Mouse (Mus musculus): ENCODE measurements at regions not wholly inside any gene's neighbourhood (a gene's known extent, or its start where the extent isn't known, plus 50 kb on each side); places are given as distances from the start of the nearest gene placed in this dataset.
"Not testable (repeated sequence)": the region's sequence is repeated elsewhere in the genome, so short reads cannot be mapped to it uniquely, and the experiment has no call there.

DNA sequence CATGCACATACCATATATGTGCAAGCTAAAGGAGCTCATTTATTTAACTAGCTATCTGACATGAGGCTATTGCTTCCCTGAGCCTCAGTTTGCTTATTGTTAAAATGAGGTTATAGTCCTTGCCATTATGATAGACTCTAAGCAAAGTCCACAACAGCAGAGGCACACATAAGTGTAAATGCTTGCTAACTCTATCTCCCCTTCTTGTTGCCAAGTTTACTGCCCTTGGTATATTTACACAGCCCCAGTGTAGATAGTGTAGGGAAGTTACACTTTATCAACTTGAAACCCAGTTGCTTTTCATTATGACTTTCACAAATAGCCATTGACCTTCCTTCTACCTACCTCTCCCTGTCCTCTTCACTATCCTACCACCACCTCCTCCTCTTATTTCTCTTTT lies 782.6 kb upstream of the Agtr1b start:
- CTCF ChIA-PET, result no interaction called here

DNA sequence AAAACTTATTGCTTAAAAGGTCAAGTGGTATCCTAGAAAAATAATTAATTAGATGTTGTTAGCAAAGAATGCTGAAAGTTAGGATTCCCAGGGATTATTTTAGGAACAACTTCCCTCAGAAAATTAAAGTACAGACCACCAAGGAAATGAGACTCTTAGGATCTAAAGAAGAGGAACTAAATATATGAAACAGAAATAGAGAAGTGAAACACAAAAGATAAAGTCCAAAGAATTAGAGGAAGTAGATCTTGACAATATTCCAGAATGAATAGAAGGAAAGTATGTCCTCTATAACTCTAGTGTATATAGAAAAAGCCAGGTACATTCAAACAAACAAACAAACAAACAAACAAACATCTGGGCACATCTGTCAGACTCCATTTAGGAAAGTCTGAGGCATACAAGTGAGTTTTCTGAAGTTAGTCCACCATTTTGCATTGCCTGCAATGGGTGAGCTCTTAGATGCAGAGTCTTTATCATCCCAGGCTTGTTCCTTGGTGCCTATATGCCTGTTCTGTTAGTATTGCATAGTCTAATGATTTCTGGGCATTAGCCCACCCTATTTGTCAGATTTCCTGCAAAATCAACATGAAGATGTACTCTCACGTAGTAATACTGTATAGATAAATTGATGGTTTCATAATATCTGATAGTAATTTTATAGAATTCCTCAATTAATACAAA lies 762.0 kb upstream of the Agtr1b start:
- CTCF ChIA-PET, result no interaction called here

DNA sequence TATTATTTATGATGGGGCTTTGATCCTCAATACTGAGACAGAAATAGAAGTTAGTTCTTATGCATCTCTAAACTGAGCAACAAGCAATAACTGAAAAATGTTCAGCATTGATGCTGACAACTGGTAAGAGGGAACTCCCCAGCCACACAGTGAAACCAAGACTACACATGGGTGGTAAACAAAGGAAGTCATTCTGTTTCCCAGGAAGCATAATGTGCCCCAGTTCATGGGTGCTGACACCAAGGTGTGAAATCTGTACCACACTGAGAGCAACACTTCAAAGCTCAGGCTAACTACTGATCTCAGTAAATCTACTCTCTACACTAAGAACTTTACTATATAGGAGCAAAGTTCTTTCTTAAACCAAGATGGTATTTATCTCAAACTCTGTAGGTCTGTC lies 759.2 kb upstream of the Agtr1b start:
- CTCF ChIA-PET, result no interaction called here

DNA sequence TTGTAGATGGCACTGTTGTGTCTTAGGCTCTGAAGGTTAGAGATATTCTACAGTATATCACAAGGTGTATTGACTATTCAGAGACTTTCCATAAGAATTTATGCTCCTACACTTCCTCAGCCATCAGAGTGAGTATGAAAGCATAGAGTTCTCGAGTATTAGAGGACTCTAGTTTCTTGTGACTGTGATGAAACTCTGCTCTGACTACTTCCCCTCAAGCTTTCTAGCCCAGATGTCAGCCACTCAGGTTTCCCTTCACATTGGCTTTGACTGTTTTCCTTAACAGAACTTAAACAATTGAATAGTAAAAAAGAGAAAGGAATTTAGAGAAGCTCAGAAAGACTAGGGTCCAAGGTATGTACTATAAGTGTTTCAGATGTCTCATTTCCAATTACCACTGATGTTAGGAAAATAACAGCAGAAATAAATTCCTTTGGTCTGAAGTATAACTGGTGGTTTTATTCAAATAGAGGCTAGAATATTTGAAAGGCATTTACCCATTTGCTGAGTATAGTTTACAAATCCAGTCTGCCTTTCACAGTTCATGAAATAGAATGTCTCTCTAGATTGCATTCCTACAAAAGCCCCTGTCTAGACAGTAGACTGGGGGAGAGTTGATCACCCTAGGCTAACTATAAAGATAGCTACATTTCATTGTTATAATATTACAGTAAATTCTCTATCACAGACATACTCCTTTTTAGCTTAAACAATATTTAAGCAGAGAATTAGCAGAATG lies 751.4 kb upstream of the Agtr1b start:
- CTCF ChIA-PET, result no interaction called here

DNA sequence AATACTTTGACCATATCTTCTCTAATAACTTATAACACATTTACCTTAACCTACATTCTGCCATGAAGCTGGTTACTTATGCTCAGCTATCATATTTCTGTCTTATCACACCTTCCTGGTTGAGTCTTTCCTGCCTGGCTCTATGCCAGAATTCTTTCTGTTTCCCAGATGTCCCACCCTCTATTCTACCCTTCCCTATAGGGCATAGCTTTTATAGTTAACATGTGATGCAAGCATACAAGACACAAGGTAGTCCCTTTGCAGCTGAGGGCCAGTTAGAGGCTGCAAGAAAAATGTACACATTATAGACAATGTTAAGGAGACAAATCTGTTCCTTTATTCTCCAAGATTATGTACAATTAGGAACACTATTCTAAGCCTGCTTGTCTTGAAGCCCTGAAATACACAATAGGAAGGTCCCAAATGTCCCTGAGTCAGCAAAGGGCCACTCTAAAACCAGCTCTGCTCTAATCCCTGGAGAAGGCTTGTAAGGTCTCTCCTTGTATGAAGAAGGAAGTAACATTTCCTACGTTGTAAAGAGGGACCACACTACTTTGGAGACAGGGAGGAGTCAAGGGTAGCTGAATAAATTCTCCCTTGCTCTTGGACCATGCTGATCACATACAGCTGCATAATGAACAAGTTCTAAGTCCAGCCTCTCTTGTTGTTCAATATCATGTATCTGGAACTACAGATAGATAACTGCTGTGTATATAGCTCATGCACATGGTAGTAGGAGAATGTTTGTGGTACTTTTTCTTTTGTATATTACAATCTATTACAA lies 745.0 kb upstream of the Agtr1b start:
- CTCF ChIA-PET, result no interaction called here

DNA sequence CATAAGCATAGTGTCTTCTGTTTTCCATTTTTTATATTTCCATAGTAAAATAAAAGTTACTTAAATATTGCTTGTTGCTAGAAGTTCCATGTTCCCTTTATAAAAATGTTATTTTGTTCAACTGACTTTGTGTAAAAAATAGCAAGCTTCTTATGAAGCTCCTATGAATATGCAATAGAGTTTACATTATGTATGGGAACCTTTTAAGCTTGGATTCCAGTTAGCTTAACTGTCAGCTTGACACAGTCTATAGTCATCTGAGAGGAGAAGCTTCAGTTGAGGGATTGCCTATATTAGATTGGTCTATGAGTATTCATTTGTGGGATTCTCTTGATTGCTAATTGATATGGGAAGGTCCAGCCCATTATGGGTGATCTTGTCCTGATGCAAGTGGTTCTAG lies 723.2 kb upstream of the Agtr1b start:
- CTCF ChIA-PET, result no interaction called here

DNA sequence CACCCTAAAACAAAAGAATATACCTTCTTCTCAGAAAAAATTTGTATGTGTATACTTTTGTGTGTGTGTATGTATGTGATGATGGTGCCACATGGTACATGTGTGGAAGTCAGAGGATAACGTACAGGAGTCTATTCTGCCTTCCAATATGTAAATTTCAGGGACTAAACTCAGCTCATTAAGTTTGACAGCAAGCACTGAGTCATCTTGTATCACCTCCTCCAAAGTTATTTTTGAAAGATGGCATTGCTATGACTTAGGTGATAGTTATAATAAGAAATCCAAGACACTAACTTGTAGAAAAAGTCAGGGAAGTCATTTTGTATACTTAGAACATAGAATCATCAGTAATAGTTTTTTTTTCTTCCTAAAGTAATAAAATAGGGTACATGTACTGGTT lies 719.4 kb upstream of the Agtr1b start:
- CTCF ChIA-PET, result no interaction called here

DNA sequence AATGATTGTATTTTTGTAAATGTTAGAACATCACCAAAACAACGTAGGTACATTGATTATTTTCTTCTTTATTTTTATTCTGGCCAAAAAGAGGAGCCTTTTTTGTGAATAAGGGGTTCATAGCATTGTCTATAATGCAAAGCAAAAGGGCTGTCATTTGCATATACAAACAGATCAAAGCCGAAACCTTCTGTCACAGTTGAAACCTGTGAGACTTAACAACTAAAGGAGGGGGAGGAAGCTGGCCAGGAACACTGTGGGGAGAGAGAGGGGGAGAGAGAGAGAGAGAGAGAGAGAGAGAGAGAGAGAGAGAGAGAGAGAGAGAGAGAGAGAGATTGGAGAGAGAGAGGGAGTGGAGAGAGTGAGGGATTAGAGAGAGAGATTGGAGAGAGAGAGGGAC lies 710.6 kb upstream of the Agtr1b start:
- CTCF ChIA-PET, result no interaction called here

DNA sequence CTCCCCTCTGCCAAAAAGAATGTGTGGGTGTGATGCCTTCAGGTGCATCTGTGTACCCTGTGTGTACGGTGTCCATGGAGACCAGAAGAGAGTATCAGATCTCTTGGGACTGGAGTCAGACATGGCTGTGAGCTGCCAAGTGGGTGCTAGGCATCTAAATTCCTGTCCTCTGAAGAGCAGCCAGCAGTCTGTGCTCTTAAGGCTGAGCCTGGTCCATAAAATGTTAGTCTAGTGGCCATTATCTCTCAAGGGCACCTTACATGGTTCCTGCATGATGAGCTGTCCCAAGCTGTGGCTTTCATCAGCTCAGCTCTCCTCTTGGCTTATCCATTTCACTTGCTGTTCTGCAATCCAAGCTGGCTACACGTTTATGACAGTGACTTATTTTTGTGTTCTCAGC lies 686.4 kb upstream of the Agtr1b start:
- CTCF ChIA-PET, result not testable (repeated sequence)

DNA sequence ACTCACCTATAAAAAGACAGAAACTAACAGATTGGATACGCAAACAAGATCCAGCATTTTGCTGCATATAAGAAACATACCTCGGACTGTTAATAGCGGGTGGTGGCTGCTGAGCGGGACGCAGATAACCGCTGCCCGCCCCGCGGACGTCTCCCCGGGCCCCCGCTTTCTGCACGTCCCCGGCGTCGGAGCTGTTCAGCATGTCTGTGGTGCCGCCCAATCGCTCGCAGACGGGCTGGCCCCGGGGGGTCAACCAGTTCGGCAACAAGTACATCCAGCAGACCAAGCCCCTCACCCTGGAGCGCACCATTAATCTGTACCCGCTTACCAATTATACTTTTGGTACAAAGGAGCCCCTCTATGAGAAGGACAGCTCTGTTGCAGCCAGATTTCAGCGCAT lies 682.4 kb upstream of the Agtr1b start:
- CTCF ChIA-PET, result not testable (repeated sequence)

DNA sequence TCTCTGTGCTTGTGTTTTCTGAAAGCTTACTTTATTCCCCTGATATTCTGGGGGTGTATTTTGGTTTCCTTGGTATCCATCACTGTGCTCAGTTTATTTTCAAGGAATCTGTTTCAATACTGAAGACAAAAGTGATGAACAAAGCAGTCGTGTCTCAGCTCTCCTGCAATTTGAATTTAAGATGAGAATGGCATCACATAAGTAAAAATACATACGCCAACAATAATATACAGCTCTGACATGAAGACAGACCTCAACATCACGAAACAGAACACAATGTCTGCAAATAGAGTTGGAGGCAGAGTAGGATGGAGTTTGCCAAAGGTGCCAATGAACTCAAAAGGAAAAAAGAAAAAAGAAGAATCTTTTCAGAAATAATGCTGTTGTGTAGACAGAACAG lies 679.0 kb upstream of the Agtr1b start:
- CTCF ChIA-PET, result no interaction called here

DNA sequence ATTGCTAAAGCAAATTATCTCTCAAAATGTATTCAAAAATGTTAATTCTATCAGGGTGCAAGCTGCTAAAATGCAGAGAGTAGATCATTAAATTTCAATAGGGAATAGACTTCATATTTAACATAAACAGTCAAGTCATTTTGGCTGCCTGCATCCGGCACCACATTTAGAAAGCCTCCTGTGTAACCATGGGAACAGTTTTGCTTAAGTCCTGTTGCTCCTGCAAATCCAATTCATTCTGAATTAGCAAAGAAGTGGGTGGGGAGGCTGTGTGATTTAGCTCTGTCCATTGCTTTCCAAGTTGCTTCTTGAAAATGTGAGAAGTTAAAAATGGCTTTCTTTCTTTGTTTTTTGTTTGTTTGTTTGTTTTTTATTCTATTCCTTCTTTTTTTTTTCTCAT lies 658.9 kb upstream of the Agtr1b start:
- CTCF ChIA-PET, result interaction anchor here (0.7 kb wide), 1 partner anchor 452 kb away, joined by 9 read pairs; no protein-coding TSS in a partner anchor

DNA sequence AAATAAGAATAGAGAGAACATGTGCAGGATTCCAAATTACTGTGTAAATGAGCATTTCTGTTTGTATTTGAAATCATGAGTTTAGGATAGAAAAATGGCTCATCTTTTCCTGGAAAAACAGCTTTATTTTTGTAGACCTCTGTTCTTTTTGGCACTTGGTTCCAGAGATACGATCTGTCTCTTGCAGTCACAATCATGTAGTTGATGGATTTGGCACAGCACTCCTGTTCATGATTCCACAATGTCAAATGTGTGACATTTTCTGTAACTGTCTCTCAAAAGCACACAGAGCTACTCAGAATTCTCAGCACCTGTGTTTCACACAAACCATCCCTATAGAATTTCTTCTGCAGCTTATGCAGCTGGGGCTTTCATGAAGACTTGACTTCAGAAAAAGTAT lies 654.0 kb upstream of the Agtr1b start:
- CTCF ChIA-PET, result no interaction called here

DNA sequence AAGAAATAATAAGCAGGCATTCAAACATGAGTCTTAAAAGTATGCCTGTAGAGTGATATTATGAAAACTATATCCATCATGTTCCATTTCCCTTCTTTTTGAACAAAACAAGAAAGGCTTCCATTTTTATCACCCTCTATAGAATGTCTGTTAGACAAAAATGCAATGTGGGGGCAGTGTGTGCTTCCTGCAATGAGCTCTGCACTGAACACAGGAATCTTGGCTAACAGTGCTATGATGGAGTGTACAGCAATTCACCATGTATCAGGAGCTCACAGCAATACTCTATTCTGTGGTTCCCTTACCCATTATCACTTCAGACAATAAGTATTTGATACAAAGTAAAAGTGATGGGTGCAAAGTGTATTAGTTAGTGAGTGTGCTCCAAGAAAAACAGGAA lies 653.3 kb upstream of the Agtr1b start:
- CTCF ChIA-PET, result no interaction called here

DNA sequence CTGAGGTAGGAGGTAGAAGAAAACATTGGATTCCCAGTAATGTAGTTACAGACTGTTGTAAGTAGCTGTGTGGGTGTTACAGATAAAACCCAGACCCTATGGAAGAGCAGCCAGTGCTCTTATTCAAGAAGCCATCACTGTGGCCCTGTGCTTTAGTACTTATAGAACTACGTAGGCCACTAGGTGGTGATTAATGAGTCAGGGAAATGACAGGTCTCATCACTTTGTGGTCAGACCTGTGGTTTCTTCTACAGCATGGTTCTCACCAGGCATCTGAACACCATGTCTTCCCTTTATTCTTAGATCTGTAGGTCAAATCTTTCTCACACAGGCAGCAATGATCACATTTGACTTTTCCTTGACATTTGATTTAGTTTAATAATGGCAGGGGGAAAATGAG lies 642.7 kb upstream of the Agtr1b start:
- CTCF ChIA-PET, result no interaction called here

DNA sequence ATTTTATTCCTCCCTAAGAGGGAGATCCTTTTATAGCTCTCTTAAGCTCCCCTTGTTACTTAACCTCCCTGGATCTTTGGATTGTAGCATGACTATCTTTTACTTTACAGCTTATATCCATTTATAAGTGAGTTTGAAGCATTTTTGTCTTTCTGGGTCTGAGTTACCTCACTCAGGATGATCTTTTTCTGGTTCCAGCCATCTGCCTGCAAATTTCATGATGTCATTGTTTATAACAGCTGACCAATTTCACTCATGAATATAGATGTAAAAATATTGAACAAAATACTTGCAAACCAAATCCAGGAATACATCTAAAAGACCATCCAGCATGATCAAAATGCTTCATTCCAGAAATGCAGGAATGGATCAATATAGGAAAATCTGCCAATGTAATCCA lies 631.3 kb upstream of the Agtr1b start:
- CTCF ChIA-PET, result no interaction called here

DNA sequence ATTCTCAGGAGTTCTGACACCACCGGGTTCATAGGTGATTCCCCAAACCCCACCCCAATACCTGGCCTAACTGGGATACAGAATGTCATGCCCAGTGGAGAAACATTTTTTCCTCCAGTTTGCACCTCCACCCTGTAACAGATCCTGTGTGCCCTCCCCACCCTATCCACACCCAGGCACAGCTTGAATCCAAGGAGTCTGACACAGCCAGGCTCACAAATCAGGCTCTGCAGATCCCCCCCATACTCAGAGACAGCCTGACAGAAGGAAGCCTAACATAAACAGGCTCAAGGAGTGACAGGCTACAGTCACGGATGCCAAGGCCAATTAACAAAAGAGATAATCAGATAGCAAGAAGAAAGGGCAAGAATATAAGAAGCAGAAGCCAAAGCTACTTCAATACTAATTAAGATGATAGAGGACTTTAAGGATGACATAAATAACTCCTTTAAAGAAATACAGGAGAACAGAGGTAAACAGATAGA lies 622.6 kb upstream of the Agtr1b start:
- CTCF ChIA-PET, result no interaction called here

DNA sequence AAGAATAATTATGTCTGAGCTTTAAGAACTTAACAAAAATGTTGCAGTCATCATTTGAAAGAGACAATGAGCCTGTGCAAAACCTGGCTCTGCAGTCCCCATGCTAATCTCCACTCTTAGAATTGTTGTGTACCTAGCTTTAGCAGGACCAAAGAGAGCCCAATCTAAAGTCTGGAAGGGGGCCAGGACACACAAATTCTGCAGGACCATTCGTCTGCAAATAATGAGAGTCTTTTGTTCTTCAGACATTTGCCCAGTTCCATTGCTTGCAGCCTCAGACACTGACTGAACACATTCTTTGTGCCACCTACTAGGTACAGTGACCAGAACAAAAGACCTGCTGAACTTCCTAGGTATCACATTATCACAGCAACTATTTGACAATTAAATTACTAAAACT lies 620.0 kb upstream of the Agtr1b start:
- CTCF ChIA-PET, result no interaction called here

DNA sequence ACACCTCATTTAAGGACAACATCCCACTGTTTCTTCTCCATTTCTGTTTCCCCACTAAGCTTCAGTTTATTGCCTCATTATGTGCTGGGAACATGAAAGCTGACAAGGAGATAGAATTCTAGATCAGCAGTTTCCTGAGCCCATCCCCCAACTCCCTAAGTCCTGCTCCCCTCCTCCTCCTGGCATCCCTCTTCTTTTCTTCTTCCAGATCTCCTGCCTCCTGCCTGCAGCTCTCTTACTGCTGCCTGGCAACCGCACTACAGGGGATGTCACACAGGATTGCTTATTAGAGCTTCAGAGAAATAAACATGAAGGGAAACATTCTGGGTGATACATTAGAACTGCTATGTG lies 619.4 kb upstream of the Agtr1b start:
- CTCF ChIA-PET, result no interaction called here

DNA sequence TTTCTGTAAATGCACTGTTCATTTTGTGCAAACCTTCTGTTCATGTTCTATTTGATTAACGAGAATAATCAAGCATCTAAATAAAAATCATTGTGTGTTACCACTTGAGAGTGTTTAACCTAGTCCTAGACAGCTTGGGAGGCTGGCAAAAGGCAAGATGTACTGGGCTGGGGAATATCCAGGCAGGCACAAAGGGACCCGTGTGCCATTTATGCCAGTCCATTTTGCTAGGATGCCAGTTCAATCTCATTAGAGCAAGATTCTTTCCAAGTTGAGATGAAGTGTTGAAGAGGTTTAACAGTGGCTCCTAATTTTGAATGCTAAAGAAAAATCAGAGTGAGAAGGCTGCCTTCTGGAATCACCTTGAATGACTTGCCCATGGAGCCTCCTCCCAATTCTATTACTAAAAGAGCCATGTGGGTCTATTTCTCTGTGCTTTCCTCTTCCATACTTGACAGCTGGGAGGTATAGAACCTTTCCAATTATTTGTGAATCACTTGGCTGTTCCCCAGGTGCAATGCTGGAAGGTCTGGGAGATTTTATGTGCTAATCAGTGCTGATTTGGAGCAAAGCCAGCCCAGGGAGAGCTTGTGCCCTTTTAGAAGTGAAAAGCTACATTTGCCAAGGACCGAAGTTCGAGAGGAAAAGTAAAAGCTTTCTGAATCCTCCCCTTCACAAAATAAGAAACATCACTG lies 618.9 kb upstream of the Agtr1b start:
- CTCF ChIA-PET, result no interaction called here

DNA sequence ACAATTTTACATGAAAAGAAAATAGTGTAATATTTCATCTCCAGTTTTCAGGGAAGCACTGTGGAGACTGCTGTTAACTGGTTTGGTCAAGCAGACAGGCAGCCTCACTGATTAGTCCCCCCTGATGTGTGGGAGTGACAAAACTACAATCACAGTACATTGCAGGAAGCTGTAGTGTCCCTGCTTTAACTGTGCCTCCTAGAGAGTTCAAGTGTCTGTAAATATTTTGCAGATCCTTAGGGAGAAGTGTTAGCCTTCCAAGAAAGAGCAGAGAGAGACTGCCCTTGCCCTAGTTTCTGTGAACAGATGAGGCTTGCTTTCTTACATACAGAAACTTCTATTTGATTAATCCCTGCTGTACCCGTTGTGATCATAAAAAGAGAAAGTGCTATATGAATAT lies 617.2 kb upstream of the Agtr1b start:
- CTCF ChIA-PET, result no interaction called here

DNA sequence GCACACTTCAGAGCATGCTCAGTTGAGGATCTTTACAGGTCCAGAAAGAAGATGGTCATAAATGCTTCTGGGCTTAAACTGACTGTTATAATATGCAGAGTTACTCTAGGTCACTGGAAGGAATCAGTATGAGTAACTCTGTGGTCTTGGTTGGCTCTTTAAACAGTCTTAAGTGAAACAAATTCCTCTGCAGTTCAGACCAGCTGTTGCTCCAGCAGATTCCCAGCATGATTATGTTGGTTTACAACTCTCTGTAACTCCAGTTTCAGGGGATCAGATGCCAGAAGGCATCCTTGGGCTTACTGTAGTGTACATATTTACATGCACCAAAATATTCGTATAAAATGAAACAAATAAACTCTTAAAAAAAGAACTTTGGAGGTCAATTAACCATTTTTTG lies 606.1 kb upstream of the Agtr1b start:
- CTCF ChIA-PET, result no interaction called here

Measured in spleen, embryonic (tissue).